Mouse (Mus musculus): ENCODE measurements around the gene Tspan2. TPM values are rescaled to one million over a fixed set of nuclear protein-coding genes. Genes with fewer than 3 reads are reported as not detected.

Gene Tspan2
- total and polyA plus RNA-seq, 2 experiments, result 0.34 to 1.4 TPM

- H3K79me2 ChIP-seq (ENCODE audit: control insufficient read depth, insufficient read depth, low read length), result no peaks in the 10 kb centered on the region
- no peak overlapping the region for H3K9ac ChIP-seq (ENCODE audit: low read depth, low read length)
- no peak overlapping the region for H3K27ac ChIP-seq (replicated peaks; ENCODE audit: insufficient read depth, low read depth, low read length)
- 68% methylated on average over 4 of the region's 4 CpGs for WGBS
- no peaks in the 10 kb centered on the region for H3K36me3 ChIP-seq (ENCODE audit: control insufficient read depth, insufficient read depth, low read length)
- no peaks in the 10 kb centered on the region for H3K4me1 ChIP-seq (ENCODE audit: control insufficient read depth, insufficient read depth, low read length)
- no peaks in the 10 kb centered on the region for H3K27me3 ChIP-seq (ENCODE audit: control insufficient read depth, insufficient read depth, low read length)
- H3K4me3 ChIP-seq (ENCODE audit: insufficient read depth, low read depth, low read length), result no peak overlapping the region
- TF ChIP-seq POLR2A (IDR thresholded peaks at IDR 0.05; ENCODE audit: extremely low read depth, insufficient read depth, low read length), result no peak
- TF ChIP-seq CTCF (IDR thresholded peaks at IDR 0.05; ENCODE audit: low read depth, low read length), result no peak
- no peak for DNase-seq (ENCODE audit: extremely low read depth, low read depth, low spot score)
Measured at GRCm38 (mm10) chr3:102743202-102743601, 8.9 kb downstream of the Tspan2 start.

GRCm38 (mm10) chr3:102743781-102744471 lies 9.6 kb downstream of the Tspan2 start:
- Histone ChIP-seq H3K4me1 (ENCODE audit: control insufficient read depth, insufficient read depth, low read length) (no peaks in the 10 kb centered on the region), H3K9ac (ENCODE audit: low read depth, low read length) (no peak overlapping the region), H3K27me3 (ENCODE audit: control insufficient read depth, insufficient read depth, low read length) (no peaks in the 10 kb centered on the region), H3K79me2 (ENCODE audit: control insufficient read depth, insufficient read depth, low read length) (no peaks in the 10 kb centered on the region), H3K27ac (replicated peaks; ENCODE audit: insufficient read depth, low read depth, low read length) (no peak overlapping the region), H3K36me3 (ENCODE audit: control insufficient read depth, insufficient read depth, low read length) (no peaks in the 10 kb centered on the region), H3K4me3 (ENCODE audit: insufficient read depth, low read depth, low read length) (no peak overlapping the region)
- no peak for DNase-seq (ENCODE audit: extremely low read depth, low read depth, low spot score)
- 72% methylated on average over 9 of the region's 9 CpGs for WGBS
- no peak for TF ChIP-seq CTCF (IDR thresholded peaks at IDR 0.05; ENCODE audit: low read depth, low read length)
- TF ChIP-seq POLR2A (IDR thresholded peaks at IDR 0.05; ENCODE audit: extremely low read depth, insufficient read depth, low read length), result no peak

- whole genome bisulfite sequencing, result 72% methylated on average over 5 of the region's 5 CpGs
- H3K27ac ChIP-seq (replicated peaks; ENCODE audit: insufficient read depth, low read depth, low read length), result no peak overlapping the region
- no peaks in the 10 kb centered on the region for H3K36me3 ChIP-seq (ENCODE audit: control insufficient read depth, insufficient read depth, low read length)
- no peaks in the 10 kb centered on the region for H3K27me3 ChIP-seq (ENCODE audit: control insufficient read depth, insufficient read depth, low read length)
- H3K4me1 ChIP-seq (ENCODE audit: control insufficient read depth, insufficient read depth, low read length), result no peaks in the 10 kb centered on the region
- no peak overlapping the region for H3K4me3 ChIP-seq (ENCODE audit: insufficient read depth, low read depth, low read length)
- no peak overlapping the region for H3K9ac ChIP-seq (ENCODE audit: low read depth, low read length)
- H3K79me2 ChIP-seq (ENCODE audit: control insufficient read depth, insufficient read depth, low read length), result no peaks in the 10 kb centered on the region
- TF ChIP-seq CTCF (IDR thresholded peaks at IDR 0.05; ENCODE audit: low read depth, low read length), result no peak
- DNase-seq (ENCODE audit: extremely low read depth, low read depth, low spot score), result no peak
Measured at GRCm38 (mm10) chr3:102744657-102745056, 10.3 kb downstream of the Tspan2 start.

- TF ChIP-seq POLR2A (IDR thresholded peaks at IDR 0.05; ENCODE audit: extremely low read depth, insufficient read depth, low read length) (no peak), CTCF (IDR thresholded peaks at IDR 0.05; ENCODE audit: low read depth, low read length) (no peak)
- Histone ChIP-seq H3K4me3 (ENCODE audit: insufficient read depth, low read depth, low read length) (no peak overlapping the region), H3K79me2 (ENCODE audit: control insufficient read depth, insufficient read depth, low read length) (no peaks in the 10 kb centered on the region), H3K9ac (ENCODE audit: low read depth, low read length) (no peak overlapping the region), H3K27ac (replicated peaks; ENCODE audit: insufficient read depth, low read depth, low read length) (no peak overlapping the region), H3K36me3 (ENCODE audit: control insufficient read depth, insufficient read depth, low read length) (no peaks in the 10 kb centered on the region), H3K4me1 (ENCODE audit: control insufficient read depth, insufficient read depth, low read length) (no peaks in the 10 kb centered on the region), H3K27me3 (ENCODE audit: control insufficient read depth, insufficient read depth, low read length) (no peaks in the 10 kb centered on the region)
- DNase-seq (ENCODE audit: extremely low read depth, low read depth, low spot score), result no peak
- WGBS, result 85% methylated on average over 4 of the region's 4 CpGs
Measured at GRCm38 (mm10) chr3:102746174-102746573, 11.8 kb downstream of the Tspan2 start.

- DNase-seq (ENCODE audit: extremely low read depth, low read depth, low spot score), result no peak
- Histone ChIP-seq H3K4me3 (ENCODE audit: insufficient read depth, low read depth, low read length) (no peak overlapping the region), H3K27ac (replicated peaks; ENCODE audit: insufficient read depth, low read depth, low read length) (no peak overlapping the region), H3K27me3 (ENCODE audit: control insufficient read depth, insufficient read depth, low read length) (no peaks in the 10 kb centered on the region), H3K79me2 (ENCODE audit: control insufficient read depth, insufficient read depth, low read length) (no peaks in the 10 kb centered on the region), H3K36me3 (ENCODE audit: control insufficient read depth, insufficient read depth, low read length) (no peaks in the 10 kb centered on the region), H3K4me1 (ENCODE audit: control insufficient read depth, insufficient read depth, low read length) (no peaks in the 10 kb centered on the region), H3K9ac (ENCODE audit: low read depth, low read length) (no peak overlapping the region)
- WGBS, result 78% methylated on average over 3 of the region's 3 CpGs
- no peak for TF ChIP-seq POLR2A (IDR thresholded peaks at IDR 0.05; ENCODE audit: extremely low read depth, insufficient read depth, low read length)
- TF ChIP-seq CTCF (IDR thresholded peaks at IDR 0.05; ENCODE audit: low read depth, low read length), result no peak
Measured at GRCm38 (mm10) chr3:102748038-102748437, 13.7 kb downstream of the Tspan2 start.

- Histone ChIP-seq H3K27me3 (ENCODE audit: control insufficient read depth, insufficient read depth, low read length) (no peaks in the 10 kb centered on the region), H3K4me3 (ENCODE audit: insufficient read depth, low read depth, low read length) (no peak overlapping the region), H3K9ac (ENCODE audit: low read depth, low read length) (no peak overlapping the region), H3K27ac (replicated peaks; ENCODE audit: insufficient read depth, low read depth, low read length) (no peak overlapping the region), H3K4me1 (ENCODE audit: control insufficient read depth, insufficient read depth, low read length) (no peaks in the 10 kb centered on the region), H3K79me2 (ENCODE audit: control insufficient read depth, insufficient read depth, low read length) (no peaks in the 10 kb centered on the region), H3K36me3 (ENCODE audit: control insufficient read depth, insufficient read depth, low read length) (no peaks in the 10 kb centered on the region)
- no peak for DNase-seq (ENCODE audit: extremely low read depth, low read depth, low spot score)
- 81% methylated on average over 5 of the region's 5 CpGs for WGBS
- TF ChIP-seq CTCF (IDR thresholded peaks at IDR 0.05; ENCODE audit: low read depth, low read length), result no peak
- no peak for TF ChIP-seq POLR2A (IDR thresholded peaks at IDR 0.05; ENCODE audit: extremely low read depth, insufficient read depth, low read length)
Measured at GRCm38 (mm10) chr3:102748686-102749085, 14.4 kb downstream of the Tspan2 start.

All from liver, adult 2 months (tissue).